ENCODE assay signal across 7 mouse cellular contexts in the genomic region with DNA sequence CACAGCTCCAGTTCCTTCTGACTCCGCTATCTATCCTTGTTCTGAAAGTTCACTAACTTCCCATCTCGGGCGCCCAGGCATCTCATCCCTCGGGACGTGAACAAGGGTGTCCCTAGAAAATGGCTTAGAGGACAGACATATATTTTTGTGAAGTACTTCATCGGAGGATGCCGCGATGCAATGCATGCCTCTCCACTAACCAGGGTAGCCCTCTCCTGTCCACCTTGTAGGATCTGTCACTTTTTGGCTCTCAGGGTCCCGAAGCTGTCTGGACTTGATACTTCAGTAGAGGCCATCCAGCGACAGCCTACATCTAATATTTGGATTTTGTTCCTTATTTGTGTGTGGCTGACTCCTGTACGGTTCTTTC. TPM values are rescaled to one million over a fixed set of nuclear protein-coding genes. Genes with fewer than 3 reads are reported as not detected.
A peak's percentile ranks its signal among the peaks of the same experiment; 100 is the strongest.
DNase-seq lines count a peak whose midpoint lies in the region; ATAC-seq and TF ChIP-seq lines count a peak whose summit lies in the region.

No protein-coding gene starts in this region.

- no peak for TF ChIP-seq POLR2A in small intestine, adult 2 months (IDR thresholded peaks at IDR 0.05; ENCODE audit: low read depth, low read length)

- no peak overlapping the region for H3K9ac ChIP-seq in liver, embryonic 11.5 days (ENCODE audit: low read depth, low read length)
- peak overlapping the region; percentile 70 for H3K9ac ChIP-seq in forebrain, embryonic 14.5 days (ENCODE audit: low read length)
- peak overlapping the region; percentile 65 for H3K9ac ChIP-seq in limb, embryonic 12.5 days (replicated peaks)

- peak overlapping the region; percentile 69 for H3K4me2 ChIP-seq in liver, embryonic 11.5 days
- peak overlapping the region; percentile 96 for H3K4me2 ChIP-seq in forebrain, embryonic 14.5 days (ENCODE audit: low read length)
- peak overlapping the region; percentile 95 for H3K4me2 ChIP-seq in limb, embryonic 12.5 days

- H3K36me3 ChIP-seq in liver, embryonic 11.5 days (ENCODE audit: control insufficient read depth, insufficient read depth, low read length), result no peaks in the 10 kb centered on the region
- no peaks in the 10 kb centered on the region for H3K36me3 ChIP-seq in forebrain, embryonic 14.5 days (ENCODE audit: control insufficient read depth, insufficient read depth, low read length)
- no peaks in the 10 kb centered on the region for H3K36me3 ChIP-seq in limb, embryonic 12.5 days
- no peaks in the 10 kb centered on the region for H3K36me3 ChIP-seq in small intestine, adult 2 months (ENCODE audit: control insufficient read depth, insufficient read depth, low read length)

- no peak for DNase-seq in liver, embryonic 11.5 days (ENCODE audit: low spot score)
- DNase-seq in liver, result no peak
- DNase-seq in forebrain, embryonic 14.5 days (ENCODE audit: low spot score), result no peak
- no peak for DNase-seq in right cerebral cortex, postnatal 14 days
- DNase-seq in urinary bladder, adult 2 months (ENCODE audit: low spot score), result no peak

- H3K4me1 ChIP-seq in liver, embryonic 11.5 days (replicated peaks; ENCODE audit: control insufficient read depth, insufficient read depth, low read length), result no peaks in the 10 kb centered on the region
- H3K4me1 ChIP-seq in forebrain, embryonic 14.5 days (ENCODE audit: control insufficient read depth, insufficient read depth, low read length), result no peaks in the 10 kb centered on the region
- peaks cover 5% of the 10 kb centered on the region; the same call in 1 of the 2 replicates for H3K4me1 ChIP-seq in limb, embryonic 12.5 days (replicated peaks)
- H3K4me1 ChIP-seq in small intestine, adult 2 months (ENCODE audit: control insufficient read depth, insufficient read depth, insufficient read length, low read length), result peaks cover 7% of the 10 kb centered on the region

- ATAC-seq in liver, embryonic 11.5 days (replicated peaks; ENCODE audit: low FRiP score), result no peak; the same call in 1 of the 2 replicates
- peak; percentile 53; the same call in 1 of the 2 replicates for ATAC-seq in forebrain, embryonic 14.5 days
- ATAC-seq in limb, embryonic 12.5 days (ENCODE audit: insufficient number of reproducible peaks, insufficient read depth, low FRiP score, low TSS enrichment, low read depth), result no peak

- H3K4me3 ChIP-seq in liver, embryonic 11.5 days (ENCODE audit: low read depth, low read length), result peak overlapping the region; percentile 49
- peak overlapping the region; percentile 59 for H3K4me3 ChIP-seq in forebrain, embryonic 14.5 days (ENCODE audit: low read depth, low read length)
- peak overlapping the region; percentile 60 for H3K4me3 ChIP-seq in limb, embryonic 12.5 days (replicated peaks)
- H3K4me3 ChIP-seq in small intestine, adult 2 months (ENCODE audit: low read depth, low read length), result peak overlapping the region; percentile 38

- H3K9me3 ChIP-seq in liver, embryonic 11.5 days (ENCODE audit: control insufficient read depth, low read length), result no peaks in the 10 kb centered on the region
- no peaks in the 10 kb centered on the region for H3K9me3 ChIP-seq in forebrain, embryonic 14.5 days (replicated peaks; ENCODE audit: control insufficient read depth, low read length)
- H3K9me3 ChIP-seq in limb, embryonic 12.5 days, result no peaks in the 10 kb centered on the region

- WGBS in liver, embryonic 11.5 days, result 18% methylated on average over 11 of the region's 11 CpGs
- WGBS in forebrain, embryonic 14.5 days, result 9% methylated on average over 11 of the region's 11 CpGs
- WGBS in limb, embryonic 12.5 days, result 12% methylated on average over 11 of the region's 11 CpGs
- 14% methylated on average over 11 of the region's 11 CpGs for WGBS in small intestine, adult 2 months

- no peak overlapping the region for H3K27ac ChIP-seq in liver, embryonic 11.5 days (ENCODE audit: low read depth, low read length)
- no peak overlapping the region for H3K27ac ChIP-seq in forebrain, embryonic 14.5 days (ENCODE audit: low read depth, low read length)
- no peak overlapping the region for H3K27ac ChIP-seq in limb, embryonic 12.5 days
- no peak overlapping the region for H3K27ac ChIP-seq in small intestine, adult 2 months (ENCODE audit: insufficient read depth, low read depth, low read length)

- peaks cover 31% of the 10 kb centered on the region for H3K27me3 ChIP-seq in liver, embryonic 11.5 days (replicated peaks; ENCODE audit: control insufficient read depth, insufficient read depth, low read length)
- peaks cover 20% of the 10 kb centered on the region; the same call in 1 of the 2 replicates for H3K27me3 ChIP-seq in forebrain, embryonic 14.5 days (replicated peaks; ENCODE audit: control insufficient read depth, insufficient read depth, low read length)
- H3K27me3 ChIP-seq in limb, embryonic 12.5 days, result peaks cover 42% of the 10 kb centered on the region
- H3K27me3 ChIP-seq in small intestine, adult 2 months (ENCODE audit: control insufficient read depth, insufficient read depth, low read length), result peaks cover 15% of the 10 kb centered on the region; the same call in 1 of the 2 replicates

- TF ChIP-seq CTCF in small intestine, adult 2 months (IDR thresholded peaks at IDR 0.05; ENCODE audit: extremely low read depth, insufficient read length, insufficient replicate concordance, low read depth, low read length), result no peak

RNA-seq across cellular contexts. Expression of a gene that starts 0.5 kb away (rescaled TPM):
- 0.10 and 0.37 TPM in 2 replicates for polyA plus RNA-seq in liver, embryonic 11.5 days (2014; fragmentation: Nextera tagmentation; extraction: Ambion mirVana)
- polyA plus RNA-seq in forebrain, embryonic 14.5 days (2014; fragmentation: Nextera tagmentation; extraction: Ambion mirVana), result 0.33 and 1.0 TPM in 2 replicates
- polyA plus RNA-seq in limb, embryonic 12.5 days (2016; fragmentation: Nextera tagmentation; extraction: Ambion mirVana), result 0.32 and 0.48 TPM in 2 replicates
- 0.04 and 0.11 TPM in 2 replicates for polyA plus RNA-seq in small intestine, adult 2 months (2012; rRNA removed)
- 0.03 and 0.10 TPM in 2 replicates for polyA plus RNA-seq in urinary bladder, adult 2 months (2012; rRNA removed)
